Comparison of ENCODE assay signal across 14 mouse cellular contexts in genomic region chr1:135676247-135676646, GRCm38 (mm10).
"Had no signal": no experiment of that assay in that cellular context is flagged by ENCODE, and none has a peak within 500 bp of the region (broad histone marks: within the 10 kb centered on the region; RNA-seq: fewer than 3 reads in every experiment).

No protein-coding gene starts in this region.

- H3K9me3 ChIP-seq: limb, embryonic 12.5 days; liver, embryonic 13.5 days; lung, embryonic 15.5 days; midbrain, embryonic 10.5 days; stomach, embryonic 15.5 days had no signal

- H3K36me3 ChIP-seq: limb, embryonic 12.5 days; liver, embryonic 13.5 days; lung, embryonic 15.5 days; midbrain, embryonic 10.5 days; stomach, embryonic 15.5 days had no signal

- H3K9ac ChIP-seq: limb, embryonic 12.5 days; liver, embryonic 13.5 days; liver, postnatal 0 days; lung, embryonic 15.5 days; stomach, embryonic 15.5 days had no signal

- DNase-seq: kidney, postnatal 10 days; kidney, postnatal 4 days; liver; liver, embryonic 13.5 days; liver, postnatal 0 days; lung, postnatal 4 days; right cerebral cortex, postnatal 14 days; thymus, adult 2 months; thymus, postnatal 25 days had no signal

- ATAC-seq: liver, postnatal 0 days had no signal

- H3K27ac ChIP-seq: limb, embryonic 12.5 days; liver, embryonic 13.5 days; lung, embryonic 15.5 days; stomach, embryonic 15.5 days had no signal

- H3K27me3 ChIP-seq: limb, embryonic 12.5 days; liver, embryonic 13.5 days; lung, embryonic 15.5 days; stomach, embryonic 15.5 days had no signal

- H3K4me3 ChIP-seq: layer of hippocampus, adult 2 months; limb, embryonic 12.5 days; liver, embryonic 13.5 days; lung, embryonic 15.5 days; midbrain, embryonic 10.5 days; stomach, embryonic 15.5 days had no signal

- H3K4me1 ChIP-seq: limb, embryonic 12.5 days had no signal

- H3K4me2 ChIP-seq: limb, embryonic 12.5 days; lung, embryonic 15.5 days; stomach, embryonic 15.5 days had no signal
